Mouse (Mus musculus) liver, embryonic 16.5 days (tissue): ENCODE measurements around the gene Nampt. TPM values are rescaled to one million over a fixed set of nuclear protein-coding genes. Genes with fewer than 3 reads are reported as not detected.

Source experiments
- ATAC-seq: fragments of 200-750 bp; cut with Nextera tagmentation; 2 replicates; pipeline ENCODE4 v1.8.0; 2017; ENCODE audit warnings: low read depth, mild to moderate bottlenecking, moderate number of reproducible peaks, moderate library complexity
- H3K27ac ChIP-seq: fragments of 300-500 bp; sonication (generic); 2 replicates; pipeline ENCODE4 v1.5.1; 2014; ENCODE audit warnings: mild to moderate bottlenecking, low read length
- H3K27me3 ChIP-seq: fragments of 300-500 bp; sonication (generic); 2 replicates; pipeline ENCODE4 v1.6.1; 2014; ENCODE audit warnings: low read depth, low read length, mixed read lengths; ENCODE audit not compliant: control insufficient read depth, insufficient read depth
- H3K36me3 ChIP-seq: fragments of 300-500 bp; sonication (generic); 2 replicates; pipeline ENCODE4 v1.6.1; 2014; ENCODE audit warnings: mild to moderate bottlenecking; ENCODE audit not compliant: control insufficient read depth, insufficient read depth
- H3K4me1 ChIP-seq: fragments of 300-500 bp; sonication (generic); 2 replicates; pipeline ENCODE4 v1.6.1; 2014; ENCODE audit warnings: low read depth, low read length, mixed read lengths; ENCODE audit not compliant: control insufficient read depth
- H3K4me2 ChIP-seq: fragments of 300-500 bp; sonication (generic); 2 replicates; pipeline ENCODE4 v1.6.1; 2014; ENCODE audit warnings: low read depth, low read length, mixed read lengths
- H3K4me3 ChIP-seq: fragments of 300-500 bp; sonication (generic); 2 replicates; pipeline ENCODE4 v1.5.1; 2014; ENCODE audit warnings: low read depth, mild to moderate bottlenecking, low read length
- H3K9ac ChIP-seq: fragments of 300-500 bp; sonication (generic); 2 replicates; pipeline ENCODE4 v1.6.1; 2014; ENCODE audit warnings: low read depth, low read length
- H3K9me3 ChIP-seq: fragments of 300-500 bp; sonication (generic); replicated peaks from 2 replicates; pipeline ENCODE4 v1.6.1; 2016; ENCODE audit warnings: low read length; ENCODE audit not compliant: control insufficient read depth
- WGBS: fragments of 180-500 bp; shearing (Covaris S2); extraction: QIAGEN DNeasy Blood & Tissue Kit; methylation state at CpG from one replicate; pipeline ENCODE4 v1.1.7; 2014; ENCODE audit not compliant: insufficient replicate concordance; 5-methylcytosine and 5-hydroxymethylcytosine counted together
- polyA plus RNA-seq: library from polyadenylated mRNA; unstranded; fragments of >200 nt; fragmentation: Nextera tagmentation; extraction: Ambion mirVana; gene quantifications from 2 replicates; pipeline ENCODE4 v1.2.1, GENCODE M21; 2015

Nampt gene
- polyA plus RNA-seq, 1 experiment from 2014 or later: 11.3 TPM

- Histone ChIP-seq H3K36me3 (peaks cover 10% of the 10 kb centered on the region), H3K9me3 (no peaks in the 10 kb centered on the region), H3K4me1 (no peaks in the 10 kb centered on the region), H3K4me2 (no peak overlapping the region), H3K27me3 (no peaks in the 10 kb centered on the region), H3K4me3 (no peak overlapping the region), H3K9ac (no peak overlapping the region), H3K27ac (no peak overlapping the region)
- no peak for ATAC-seq
- 79% methylated on average over 6 of the region's 6 CpGs for WGBS
These were observed 15.4 kb downstream of the Nampt start for GRCm38 (mm10) chr12:32834781-32835180.

GRCm38 (mm10) chr12:32835235-32835634 lies 15.9 kb downstream of the Nampt start:
- no peaks in the 10 kb centered on the region for H3K27me3 ChIP-seq
- no peaks in the 10 kb centered on the region for H3K9me3 ChIP-seq
- H3K4me2 ChIP-seq: no peak overlapping the region
- WGBS: 65% methylated on average over 4 of the region's 4 CpGs
- ATAC-seq: no peak
- H3K27ac ChIP-seq: no peak overlapping the region
- H3K36me3 ChIP-seq: peaks cover 10% of the 10 kb centered on the region
- H3K9ac ChIP-seq: no peak overlapping the region
- no peak overlapping the region for H3K4me3 ChIP-seq
- H3K4me1 ChIP-seq: no peaks in the 10 kb centered on the region

DNA sequence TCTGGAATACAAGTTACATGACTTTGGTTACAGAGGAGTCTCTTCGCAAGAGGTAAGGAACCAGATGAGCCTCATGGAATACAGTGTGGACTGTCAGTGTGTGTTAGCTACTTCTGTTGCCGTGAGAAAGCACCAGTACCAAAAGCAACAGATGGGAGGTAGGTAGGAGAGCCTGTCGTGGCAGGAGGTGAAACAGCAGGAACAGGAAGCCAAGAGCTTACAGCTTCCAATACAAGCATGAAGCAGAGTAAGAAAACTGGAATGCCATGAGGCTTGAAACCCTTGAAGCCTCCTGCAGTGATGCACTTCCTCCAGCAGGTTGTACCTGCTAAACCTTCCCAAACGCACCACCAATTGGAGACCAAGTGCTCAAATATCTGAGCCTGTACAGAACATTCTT lies 19.1 kb downstream of the Nampt start:
- Histone ChIP-seq H3K4me1 (no peaks in the 10 kb centered on the region), H3K9ac (no peak overlapping the region), H3K27ac (no peak overlapping the region), H3K4me3 (no peak overlapping the region), H3K36me3 (peaks cover 15% of the 10 kb centered on the region), H3K27me3 (no peaks in the 10 kb centered on the region), H3K9me3 (no peaks in the 10 kb centered on the region), H3K4me2 (no peak overlapping the region)
- no peak for ATAC-seq
- WGBS: 75% methylated on average over 4 of the region's 4 CpGs

GRCm38 (mm10) chr12:32838954-32839353 lies 19.6 kb downstream of the Nampt start:
- Histone ChIP-seq H3K4me1 (no peaks in the 10 kb centered on the region), H3K4me3 (no peak overlapping the region), H3K27me3 (no peaks in the 10 kb centered on the region), H3K4me2 (no peak overlapping the region), H3K9me3 (no peaks in the 10 kb centered on the region), H3K36me3 (peaks cover 10% of the 10 kb centered on the region), H3K9ac (no peak overlapping the region), H3K27ac (no peak overlapping the region)
- no peak for ATAC-seq
- 76% methylated on average over 9 of the region's 9 CpGs for WGBS

DNA sequence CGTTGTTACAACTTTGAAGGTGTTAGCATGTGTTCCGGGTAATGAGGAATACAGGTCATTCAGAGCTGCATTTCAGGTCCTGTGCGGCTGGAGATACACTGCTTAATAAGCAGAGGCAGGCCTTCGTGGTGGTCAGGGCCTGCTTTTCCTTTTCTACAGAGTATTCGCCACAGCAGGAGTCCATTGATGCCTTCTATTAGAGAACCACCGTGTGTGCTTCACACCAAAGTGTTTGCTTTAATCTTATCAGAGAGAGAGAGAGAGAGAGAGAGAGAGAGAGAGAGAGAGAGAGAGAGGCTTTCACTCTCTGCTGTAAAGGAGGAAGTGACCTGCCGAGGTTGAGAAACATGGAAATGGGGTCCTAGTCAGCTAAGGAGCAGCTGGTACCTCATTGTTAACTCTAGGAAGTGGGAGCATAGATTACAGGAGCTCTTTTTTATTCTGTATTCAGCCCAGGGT lies 22.1 kb downstream of the Nampt start:
- H3K9me3 ChIP-seq: no peaks in the 10 kb centered on the region
- H3K36me3 ChIP-seq: peaks cover 8% of the 10 kb centered on the region
- WGBS: 58% methylated on average over 7 of the region's 7 CpGs
- ATAC-seq: no peak
- no peak overlapping the region for H3K4me2 ChIP-seq
- no peak overlapping the region for H3K9ac ChIP-seq
- H3K4me3 ChIP-seq: no peak overlapping the region
- no peak overlapping the region for H3K27ac ChIP-seq
- no peaks in the 10 kb centered on the region for H3K4me1 ChIP-seq
- H3K27me3 ChIP-seq: no peaks in the 10 kb centered on the region

DNA sequence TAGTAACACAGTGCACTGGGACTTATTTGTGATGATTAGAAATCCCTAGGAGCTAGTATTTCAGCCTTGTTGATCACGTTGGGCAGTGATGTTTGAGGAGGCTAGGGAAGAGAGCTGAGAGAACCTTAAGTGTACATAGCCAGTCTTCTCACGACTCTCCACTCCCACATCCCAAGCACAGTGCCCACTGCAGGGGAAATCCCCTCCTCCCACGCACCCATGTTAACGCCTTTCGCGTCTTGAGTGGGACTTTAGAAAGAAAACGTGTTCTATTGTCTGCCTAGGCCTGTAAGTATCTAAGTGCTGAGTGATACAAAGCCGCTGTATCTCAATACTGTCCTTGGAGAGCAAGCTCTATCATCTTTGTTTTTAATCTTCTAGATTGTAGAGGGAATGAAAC lies 27.0 kb downstream of the Nampt start:
- Histone ChIP-seq H3K36me3 (no peaks in the 10 kb centered on the region; the same call in none of the 2 replicates), H3K4me1 (no peaks in the 10 kb centered on the region), H3K27me3 (no peaks in the 10 kb centered on the region), H3K4me2 (no peak overlapping the region), H3K9ac (no peak overlapping the region), H3K4me3 (no peak overlapping the region), H3K9me3 (no peaks in the 10 kb centered on the region), H3K27ac (no peak overlapping the region)
- 77% methylated on average over 8 of the region's 8 CpGs for WGBS
- ATAC-seq: no peak

DNA sequence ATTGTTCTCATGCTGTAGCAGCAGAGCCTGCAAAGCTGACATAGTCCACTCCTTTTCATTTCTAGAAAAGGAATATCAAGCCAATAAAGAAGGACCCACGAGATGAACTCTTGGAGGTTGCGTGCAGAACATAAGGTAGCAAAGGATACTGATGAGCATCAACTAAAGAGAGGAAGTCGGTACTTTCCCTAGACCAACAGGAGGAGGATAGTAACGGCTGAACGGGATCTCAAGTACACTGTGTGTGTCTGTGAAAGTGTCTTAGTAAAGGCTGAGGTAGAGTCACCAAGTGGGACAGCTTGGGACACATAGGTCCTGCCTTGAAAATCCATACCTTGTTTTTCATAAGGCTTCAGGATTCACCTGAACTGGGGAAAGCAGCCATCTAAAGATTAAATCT lies 34.4 kb downstream of the Nampt start:
- Histone ChIP-seq H3K9ac (no peak overlapping the region), H3K4me2 (no peak overlapping the region), H3K4me3 (no peak overlapping the region), H3K27me3 (no peaks in the 10 kb centered on the region), H3K9me3 (no peaks in the 10 kb centered on the region), H3K4me1 (no peaks in the 10 kb centered on the region), H3K36me3 (no peaks in the 10 kb centered on the region; the same call in none of the 2 replicates), H3K27ac (no peak overlapping the region)
- no peak for ATAC-seq
- 79% methylated on average over 5 of the region's 5 CpGs for WGBS

DNA sequence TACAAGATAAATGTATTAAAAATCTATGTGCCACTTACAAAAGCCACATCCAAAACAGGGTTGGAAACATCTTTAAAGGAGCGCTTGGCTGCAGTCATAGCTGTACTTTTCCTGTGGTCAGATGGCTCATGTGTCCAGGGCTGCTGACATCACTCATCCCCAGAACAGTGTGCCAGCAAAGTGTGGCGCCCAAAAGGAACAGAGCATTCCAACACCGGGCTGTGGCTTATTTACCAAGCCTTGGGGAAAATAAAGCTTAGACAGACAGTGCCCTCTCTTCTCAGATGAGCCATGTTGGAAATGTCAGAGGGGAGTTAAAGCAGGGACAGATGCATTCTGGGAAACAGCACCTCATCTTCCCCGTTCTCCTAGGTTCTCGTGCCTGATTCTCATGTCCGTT lies 35.5 kb downstream of the Nampt start:
- no peaks in the 10 kb centered on the region; the same call in none of the 2 replicates for H3K36me3 ChIP-seq

DNA sequence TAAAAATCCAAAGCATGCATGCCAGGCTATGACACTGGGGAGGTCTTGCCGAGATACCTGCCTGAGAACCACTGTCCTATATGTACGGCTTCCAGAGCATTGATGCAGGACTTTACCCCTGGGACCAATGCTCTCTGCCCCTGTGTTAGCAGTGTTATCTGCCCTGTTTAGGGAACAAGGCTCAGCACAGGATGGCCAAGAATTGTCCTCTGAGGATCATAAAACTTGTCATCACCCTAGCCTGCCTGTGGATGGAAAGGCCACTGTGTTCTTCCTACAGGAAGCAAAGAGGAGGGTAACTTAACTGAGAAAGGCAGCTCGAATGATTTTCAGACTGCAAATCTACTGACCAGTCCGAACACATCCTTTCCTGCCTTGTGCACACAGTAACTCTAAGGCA lies 36.1 kb downstream of the Nampt start:
- 66% methylated on average over 4 of the region's 4 CpGs for WGBS
- no peak overlapping the region for H3K4me2 ChIP-seq
- H3K9ac ChIP-seq: no peak overlapping the region
- no peaks in the 10 kb centered on the region for H3K27me3 ChIP-seq
- no peak overlapping the region for H3K4me3 ChIP-seq
- H3K27ac ChIP-seq: no peak overlapping the region
- H3K4me1 ChIP-seq: no peaks in the 10 kb centered on the region
- ATAC-seq: no peak
- no peaks in the 10 kb centered on the region for H3K9me3 ChIP-seq
- no peaks in the 10 kb centered on the region; the same call in none of the 2 replicates for H3K36me3 ChIP-seq

More for the DNA sequence above, 35.5 kb downstream of the Nampt start:
- no peak for ATAC-seq
- Histone ChIP-seq H3K27ac (no peak overlapping the region), H3K4me2 (no peak overlapping the region), H3K27me3 (no peaks in the 10 kb centered on the region), H3K9me3 (no peaks in the 10 kb centered on the region), H3K9ac (no peak overlapping the region), H3K4me1 (no peaks in the 10 kb centered on the region), H3K4me3 (no peak overlapping the region)
- 67% methylated on average over 6 of the region's 6 CpGs for WGBS
